20 mouse cellular contexts compared by ENCODE assay signal in the genomic region with DNA sequence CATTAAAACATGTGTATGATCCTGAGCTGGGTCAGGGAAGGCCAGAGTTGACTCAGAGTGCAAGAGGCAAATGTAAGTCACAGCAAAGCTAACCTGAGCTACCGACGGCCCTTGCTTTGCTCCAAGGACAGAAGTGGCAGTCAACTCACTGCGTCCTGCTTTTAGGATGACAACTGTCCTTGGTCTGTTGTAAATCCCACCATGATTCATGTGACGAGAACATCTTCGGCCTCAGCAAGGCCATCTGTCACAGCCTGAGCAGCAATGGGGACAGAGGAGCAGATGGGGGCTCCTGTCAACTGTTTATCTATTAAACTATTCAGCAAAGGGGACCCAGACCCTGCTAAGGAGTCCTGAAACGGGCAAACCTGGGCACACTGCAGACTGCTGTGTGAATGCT.
"Had no signal": no experiment of that assay in that cellular context is flagged by ENCODE, and none has a peak within 500 bp of the region (broad histone marks: within the 10 kb centered on the region; RNA-seq: fewer than 3 reads in every experiment).

No protein-coding gene starts in this region.

- H3K27me3 ChIP-seq: limb, embryonic 13.5 days; liver, embryonic 12.5 days; liver, embryonic 15.5 days; lung, embryonic 15.5 days; neural tube, embryonic 12.5 days; neural tube, embryonic 15.5 days had no signal

- H3K27ac ChIP-seq: kidney, postnatal 0 days; layer of hippocampus, adult 2 months; limb, embryonic 10.5 days; limb, embryonic 13.5 days; liver, embryonic 12.5 days; liver, embryonic 15.5 days; lung, embryonic 15.5 days; neural tube, embryonic 12.5 days; neural tube, embryonic 15.5 days had no signal

- H3K4me3 ChIP-seq: layer of hippocampus, adult 2 months; limb, embryonic 10.5 days; limb, embryonic 13.5 days; liver, embryonic 12.5 days; liver, embryonic 15.5 days; lung, embryonic 15.5 days; neural tube, embryonic 12.5 days; neural tube, embryonic 15.5 days had no signal

- DNase-seq: kidney, adult 2 months; kidney, postnatal 25 days; layer of hippocampus, adult 9-11 months; liver; lung, adult 18-20 months; lung, postnatal 14 days; lung, postnatal 4 days; midbrain, embryonic 14.5 days; thymus, adult 18-20 months; thymus, postnatal 4 days had no signal

- H3K9me3 ChIP-seq: limb, embryonic 10.5 days; limb, embryonic 13.5 days; liver, embryonic 12.5 days; liver, embryonic 15.5 days; lung, embryonic 15.5 days; neural tube, embryonic 12.5 days; neural tube, embryonic 15.5 days had no signal

- H3K36me3 ChIP-seq: limb, embryonic 10.5 days; limb, embryonic 13.5 days; liver, embryonic 12.5 days; liver, embryonic 15.5 days; lung, embryonic 15.5 days; neural tube, embryonic 12.5 days had no signal

- H3K9ac ChIP-seq: limb, embryonic 13.5 days; liver, embryonic 12.5 days; liver, embryonic 15.5 days; lung, embryonic 15.5 days; neural tube, embryonic 12.5 days; neural tube, embryonic 15.5 days had no signal

- ATAC-seq: liver, embryonic 12.5 days had no signal

- H3K4me1 ChIP-seq: limb, embryonic 10.5 days; limb, embryonic 13.5 days; liver, embryonic 12.5 days; liver, embryonic 15.5 days; lung, embryonic 15.5 days; neural tube, embryonic 12.5 days had no signal

- H3K4me2 ChIP-seq: limb, embryonic 13.5 days; liver, embryonic 12.5 days; liver, embryonic 15.5 days; lung, embryonic 15.5 days; midbrain, embryonic 11.5 days; neural tube, embryonic 12.5 days; neural tube, embryonic 15.5 days had no signal
